In genomic region chr7:39588471-39589041, GRCm38 (mm10) we compare ENCODE assay signal across 8 mouse cellular contexts.
A peak's percentile ranks its signal among the peaks of the same experiment; 100 is the strongest.
DNase-seq lines count a peak whose midpoint lies in the region; ATAC-seq and TF ChIP-seq lines count a peak whose summit lies in the region.
"Not testable (repeated sequence)": the region's sequence is repeated elsewhere in the genome, so short reads cannot be mapped to it uniquely, and the experiment has no call there.

No protein-coding gene starts in this region.

- H3K27ac ChIP-seq in bone marrow macrophage, adult 2 months (ENCODE audit: insufficient read depth, low read depth, low read length); embryonic facial prominence, embryonic 13.5 days; lung, embryonic 14.5 days (ENCODE audit: low read depth): not testable (repeated sequence)

- DNase-seq in heart, adult 18-20 months, result peak; percentile 19 to 44
- DNase-seq in left cerebral cortex, adult 18-20 months (ENCODE audit: low spot score in 2 of 2), result peak; percentile 20 to 47
- peak; percentile 61 for DNase-seq in lung, embryonic 14.5 days
- peak; percentile 3 for DNase-seq in thymus, postnatal 25 days

- H3K4me1 ChIP-seq in bone marrow macrophage, adult 2 months (ENCODE audit: control insufficient read depth, insufficient read depth, low read length); embryonic facial prominence, embryonic 13.5 days; lung, embryonic 14.5 days (ENCODE audit: insufficient read depth): not testable (repeated sequence)

- H3K36me3 ChIP-seq in embryonic facial prominence, embryonic 13.5 days; lung, embryonic 14.5 days (ENCODE audit: insufficient read depth): not testable (repeated sequence)

- peak overlapping the region; percentile 72 for H3K9ac ChIP-seq in embryonic facial prominence, embryonic 13.5 days
- H3K9ac ChIP-seq in lung, embryonic 14.5 days, result peak overlapping the region; percentile 44

- peak overlapping the region; percentile 43 for H3K4me3 ChIP-seq in bone marrow macrophage, adult 2 months (ENCODE audit: insufficient read depth, low read length)
- peak overlapping the region; percentile 48 for H3K4me3 ChIP-seq in embryonic facial prominence, embryonic 13.5 days
- peak overlapping the region; percentile 40 for H3K4me3 ChIP-seq in lung, embryonic 14.5 days (ENCODE audit: low read depth, low read length)

- peak; percentile 74; the same call in 1 of the 2 replicates for ATAC-seq in embryonic facial prominence, embryonic 13.5 days (ENCODE audit: insufficient number of reproducible peaks, insufficient read depth, low FRiP score, low TSS enrichment, low read depth)
- peak; percentile 83 for ATAC-seq in inflammation-experienced regulatory T-cells, adult 6 months
- ATAC-seq in lung, embryonic 14.5 days (ENCODE audit: insufficient read depth), result peak; percentile 93
- ATAC-seq in neutrophil, adult 5-6 weeks (ENCODE audit: extremely low read depth, insufficient number of reproducible peaks, low FRiP score, poor library complexity, severe bottlenecking), result peak; percentile 64; the same call in 1 of the 2 replicates

- H3K4me2 ChIP-seq in embryonic facial prominence, embryonic 13.5 days, result peak overlapping the region; percentile 64
- peak overlapping the region; percentile 59 for H3K4me2 ChIP-seq in lung, embryonic 14.5 days

- TF ChIP-seq CTCF in bone marrow macrophage, adult 2 months (IDR thresholded peaks at IDR 0.05; ENCODE audit: low read depth, low read length); lung, embryonic 14.5 days (IDR thresholded peaks at IDR 0.05; ENCODE audit: low read depth): not testable (repeated sequence)

- H3K9me3 ChIP-seq in embryonic facial prominence, embryonic 13.5 days; lung, embryonic 14.5 days (ENCODE audit: low read depth, low read length): not testable (repeated sequence)

- WGBS in embryonic facial prominence, embryonic 13.5 days, result under 1% methylated on average over 49 of the region's 62 CpGs
- under 1% methylated on average over 42 of the region's 62 CpGs for WGBS in lung, embryonic 14.5 days

- H3K27me3 ChIP-seq in embryonic facial prominence, embryonic 13.5 days; lung, embryonic 14.5 days (ENCODE audit: insufficient read depth, low read length): not testable (repeated sequence)

- not testable (repeated sequence) for TF ChIP-seq POLR2A in bone marrow macrophage, adult 2 months (IDR thresholded peaks at IDR 0.05; ENCODE audit: borderline replicate concordance, low read depth, low read length)

Comparison
In these comparisons a context has a peak if more than half of its experiments do, and no peak if none do; other contexts are left out.
1. DNase-seq: peak in every context shown above with its lines; median percentile 61 in lung, embryonic 14.5 days; 34 in left cerebral cortex, adult 18-20 months; 32 in heart, adult 18-20 months; 3 in thymus, postnatal 25 days.